In the genomic region with DNA sequence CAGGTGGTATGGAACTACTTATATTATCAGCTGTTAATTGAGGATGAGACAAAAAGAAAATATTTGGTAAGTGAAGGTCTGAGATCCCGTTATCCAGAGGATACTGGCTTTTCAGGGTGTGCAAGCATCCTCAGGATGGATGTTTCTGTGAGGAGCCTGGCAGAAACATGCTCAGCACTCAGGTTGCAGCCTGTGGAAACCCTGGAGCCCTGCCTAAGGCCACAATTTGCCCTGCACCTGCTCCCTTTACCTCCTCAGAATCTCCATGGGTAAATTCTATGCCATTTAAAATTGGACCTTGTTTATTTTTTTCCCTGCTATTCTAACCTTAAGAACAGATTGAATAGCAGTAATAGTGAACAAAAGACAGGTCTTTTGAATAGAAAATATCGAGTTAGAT, we compare ENCODE assay signal across 17 mouse cellular contexts.
"Had no signal": no experiment of that assay in that cellular context is flagged by ENCODE, and none has a peak within 500 bp of the region (broad histone marks: within the 10 kb centered on the region; RNA-seq: fewer than 3 reads in every experiment).

No protein-coding gene starts in this region.

- ATAC-seq: hindbrain, embryonic 16.5 days; inflammation-experienced regulatory T-cells, adult 6 months; intestine, embryonic 15.5 days; intestine, postnatal 0 days; liver, postnatal 0 days had no signal

- DNase-seq: gastrocnemius, postnatal 10 days; gastrocnemius, postnatal 25 days; heart, adult 18-20 months; heart, postnatal 10 days; heart, postnatal 4 days; kidney, adult 18-20 months; kidney, adult 8-10 months; kidney, postnatal 10 days; kidney, postnatal 25 days; kidney, postnatal 4 days; liver; liver, embryonic 13.5 days; liver, postnatal 0 days had no signal
